Mouse (Mus musculus) ES-Bruce4 (cell line): ENCODE measurements around the gene Ak8.

Experiments used
- CTCF ChIP-seq: IDR thresholded peaks from one replicate; pipeline ENCODE4 v1.8.1; 2011; ENCODE audit warnings: low read depth, low read length
- EP300 ChIP-seq: IDR thresholded peaks from 2 replicates; pipeline ENCODE4 v1.6.1; 2011; ENCODE audit warnings: low read depth, low read length; ENCODE audit not compliant: insufficient read depth
- POLR2A ChIP-seq: IDR thresholded peaks from one replicate; pipeline ENCODE4 v1.8.1; 2011; ENCODE audit warnings: low read length; ENCODE audit not compliant: insufficient read depth

- TF ChIP-seq CTCF: no peak
- no peak for TF ChIP-seq POLR2A
- no peak for TF ChIP-seq EP300
These were observed 160.9 kb downstream of the Ak8 start for GRCm38 (mm10) chr2:28860678-28861423.
